Mouse (Mus musculus): ENCODE results near the gene Fhl3. TPM values are rescaled to one million over a fixed set of nuclear protein-coding genes. Genes with fewer than 3 reads are reported as not detected.
A peak's percentile ranks its signal among the peaks of the same experiment; 100 is the strongest.

Fhl3 gene
- polyA plus RNA-seq, 1 experiment: not detected

- Histone ChIP-seq H3K4me3 (ENCODE audit: insufficient read depth, low read depth, low read length) (no peak overlapping the region), H3K4me1 (ENCODE audit: control insufficient read depth, insufficient read depth, low read length) (peaks cover 24% of the 10 kb centered on the region), H3K27ac (ENCODE audit: insufficient read depth, low read depth, low read length) (no peak overlapping the region)
- WGBS: 67% methylated on average over 17 of the region's 17 CpGs
- no peak for TF ChIP-seq CTCF (IDR thresholded peaks at IDR 0.05; ENCODE audit: insufficient read depth, low read depth, low read length)
- no peak for TF ChIP-seq POLR2A (IDR thresholded peaks at IDR 0.05; ENCODE audit: insufficient read depth, low read depth, low read length)
Measured at GRCm38 (mm10) chr4:124674334-124675032, 26.0 kb upstream of the Fhl3 start.

DNA sequence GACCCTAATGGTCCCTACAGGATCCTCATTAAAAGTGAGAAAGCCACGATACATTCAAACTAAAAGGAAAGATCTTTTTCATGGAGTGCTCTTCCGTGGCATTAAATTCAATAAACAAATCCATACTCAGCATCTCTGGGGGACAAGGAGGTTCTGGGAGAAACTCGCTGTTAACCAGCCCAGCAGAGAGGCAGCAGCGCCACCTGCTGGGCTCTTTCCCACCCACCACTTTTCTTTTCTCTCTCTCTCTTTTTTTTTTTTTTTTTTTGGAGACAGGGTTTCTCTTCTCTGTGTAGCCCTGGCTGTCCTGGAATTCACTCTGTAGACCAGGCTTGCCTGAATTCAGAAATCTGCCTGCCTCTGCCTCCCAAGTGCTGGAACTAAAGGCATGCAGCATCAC, 25.5 kb upstream of the Fhl3 start:
- H3K27ac ChIP-seq (ENCODE audit: insufficient read depth, low read depth, low read length): no peak overlapping the region
- peaks cover 24% of the 10 kb centered on the region for H3K4me1 ChIP-seq (ENCODE audit: control insufficient read depth, insufficient read depth, low read length)
- no peak overlapping the region for H3K4me3 ChIP-seq (ENCODE audit: insufficient read depth, low read depth, low read length)
- no peak for TF ChIP-seq POLR2A (IDR thresholded peaks at IDR 0.05; ENCODE audit: insufficient read depth, low read depth, low read length)
- peak; percentile 82 for TF ChIP-seq CTCF (IDR thresholded peaks at IDR 0.05; ENCODE audit: insufficient read depth, low read depth, low read length)
- WGBS: 16% methylated on average over 4 of the region's 4 CpGs

GRCm38 (mm10) chr4:124675958-124676357, 24.5 kb upstream of the Fhl3 start:
- Histone ChIP-seq H3K27ac (ENCODE audit: insufficient read depth, low read depth, low read length) (no peak overlapping the region), H3K4me3 (ENCODE audit: insufficient read depth, low read depth, low read length) (no peak overlapping the region), H3K4me1 (ENCODE audit: control insufficient read depth, insufficient read depth, low read length) (peaks cover 24% of the 10 kb centered on the region)
- TF ChIP-seq POLR2A (IDR thresholded peaks at IDR 0.05; ENCODE audit: insufficient read depth, low read depth, low read length): no peak
- no peak for TF ChIP-seq CTCF (IDR thresholded peaks at IDR 0.05; ENCODE audit: insufficient read depth, low read depth, low read length)
- 89% methylated on average over 6 of the region's 6 CpGs for WGBS

GRCm38 (mm10) chr4:124682270-124682669, 18.2 kb upstream of the Fhl3 start:
- no peak overlapping the region for H3K4me3 ChIP-seq (ENCODE audit: insufficient read depth, low read depth, low read length)
- WGBS: 53% methylated on average over 7 of the region's 7 CpGs

GRCm38 (mm10) chr4:124683474-124683873, 17.0 kb upstream of the Fhl3 start:
- no peak for TF ChIP-seq POLR2A (IDR thresholded peaks at IDR 0.05; ENCODE audit: insufficient read depth, low read depth, low read length)
- TF ChIP-seq CTCF (IDR thresholded peaks at IDR 0.05; ENCODE audit: insufficient read depth, low read depth, low read length): no peak
- Histone ChIP-seq H3K4me1 (ENCODE audit: control insufficient read depth, insufficient read depth, low read length) (no peaks in the 10 kb centered on the region), H3K4me3 (ENCODE audit: insufficient read depth, low read depth, low read length) (no peak overlapping the region), H3K27ac (ENCODE audit: insufficient read depth, low read depth, low read length) (no peak overlapping the region)
- 88% methylated on average over 4 of the region's 4 CpGs for WGBS

More at GRCm38 (mm10) chr4:124682270-124682669, 18.2 kb upstream of the Fhl3 start:
- H3K4me1 ChIP-seq (ENCODE audit: control insufficient read depth, insufficient read depth, low read length): no peaks in the 10 kb centered on the region
- no peak for TF ChIP-seq CTCF (IDR thresholded peaks at IDR 0.05; ENCODE audit: insufficient read depth, low read depth, low read length)
- no peak overlapping the region for H3K27ac ChIP-seq (ENCODE audit: insufficient read depth, low read depth, low read length)

- no peak for TF ChIP-seq POLR2A (IDR thresholded peaks at IDR 0.05; ENCODE audit: insufficient read depth, low read depth, low read length)
- TF ChIP-seq CTCF (IDR thresholded peaks at IDR 0.05; ENCODE audit: insufficient read depth, low read depth, low read length): no peak
- WGBS: 84% methylated on average over 4 of the region's 4 CpGs
- no peak overlapping the region for H3K4me3 ChIP-seq (ENCODE audit: insufficient read depth, low read depth, low read length)
- H3K27ac ChIP-seq (ENCODE audit: insufficient read depth, low read depth, low read length): no peak overlapping the region
- no peaks in the 10 kb centered on the region for H3K4me1 ChIP-seq (ENCODE audit: control insufficient read depth, insufficient read depth, low read length)
Measured at GRCm38 (mm10) chr4:124685004-124685403, 15.5 kb upstream of the Fhl3 start.

DNA sequence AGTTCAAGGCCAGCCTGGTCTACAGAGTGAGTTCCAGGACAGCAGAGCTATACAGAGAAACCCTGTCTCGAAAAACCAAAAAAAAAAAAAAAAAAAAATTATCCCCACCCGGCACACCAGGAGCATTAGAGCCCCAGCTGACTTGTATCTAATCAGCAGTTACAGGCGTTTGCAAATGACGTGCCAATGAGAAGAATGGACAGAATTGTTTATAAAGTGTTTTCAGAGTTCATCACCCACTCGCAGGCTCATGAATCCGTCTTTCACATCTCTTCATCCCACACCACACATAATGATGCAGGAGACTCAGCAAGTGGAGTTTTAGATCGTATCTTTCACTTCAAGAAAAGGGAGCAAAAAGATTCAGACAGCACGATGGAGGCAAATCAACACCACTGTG, 15.0 kb upstream of the Fhl3 start:
- Histone ChIP-seq H3K4me1 (ENCODE audit: control insufficient read depth, insufficient read depth, low read length) (no peaks in the 10 kb centered on the region), H3K27ac (ENCODE audit: insufficient read depth, low read depth, low read length) (no peak overlapping the region), H3K4me3 (ENCODE audit: insufficient read depth, low read depth, low read length) (no peak overlapping the region)
- TF ChIP-seq CTCF (IDR thresholded peaks at IDR 0.05; ENCODE audit: insufficient read depth, low read depth, low read length) (no peak), POLR2A (IDR thresholded peaks at IDR 0.05; ENCODE audit: insufficient read depth, low read depth, low read length) (no peak)
- WGBS: 79% methylated on average over 8 of the region's 8 CpGs

DNA sequence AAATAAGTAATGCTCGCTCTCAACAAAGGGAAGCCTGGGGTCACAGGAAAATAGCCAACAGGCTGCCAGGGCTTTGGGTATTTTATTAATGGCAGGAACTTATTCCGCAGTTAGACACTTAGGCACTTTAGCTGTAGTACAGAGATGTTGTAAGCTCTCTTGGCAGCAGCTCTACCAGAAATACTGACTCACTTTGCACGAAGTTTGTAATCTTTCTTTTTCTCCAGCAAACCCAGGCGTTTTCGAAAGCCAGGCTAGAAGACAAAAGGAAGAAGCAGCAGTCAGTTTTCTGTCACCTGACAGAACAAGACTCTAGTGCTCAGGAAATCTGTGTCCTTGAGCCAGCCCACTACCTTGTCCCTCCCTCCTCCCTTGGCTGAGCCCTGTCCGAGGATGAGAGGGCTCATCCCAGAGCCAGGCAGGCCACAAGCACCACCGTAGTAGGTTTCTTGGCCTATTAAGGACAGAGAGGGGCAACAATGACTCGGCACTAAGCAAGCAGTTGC, 14.6 kb upstream of the Fhl3 start:
- no peak for TF ChIP-seq POLR2A (IDR thresholded peaks at IDR 0.05; ENCODE audit: insufficient read depth, low read depth, low read length)
- no peak for TF ChIP-seq CTCF (IDR thresholded peaks at IDR 0.05; ENCODE audit: insufficient read depth, low read depth, low read length)
- Histone ChIP-seq H3K27ac (ENCODE audit: insufficient read depth, low read depth, low read length) (no peak overlapping the region), H3K4me3 (ENCODE audit: insufficient read depth, low read depth, low read length) (no peak overlapping the region), H3K4me1 (ENCODE audit: control insufficient read depth, insufficient read depth, low read length) (no peaks in the 10 kb centered on the region)
- 80% methylated on average over 8 of the region's 8 CpGs for WGBS

GRCm38 (mm10) chr4:124691455-124691854, 9.0 kb upstream of the Fhl3 start:
- no peak for TF ChIP-seq POLR2A (IDR thresholded peaks at IDR 0.05; ENCODE audit: insufficient read depth, low read depth, low read length)
- no peak for TF ChIP-seq CTCF (IDR thresholded peaks at IDR 0.05; ENCODE audit: insufficient read depth, low read depth, low read length)

More at GRCm38 (mm10) chr4:124691455-124691854, 9.0 kb upstream of the Fhl3 start:
- H3K4me3 ChIP-seq (ENCODE audit: insufficient read depth, low read depth, low read length): no peak overlapping the region
- no peak overlapping the region for H3K27ac ChIP-seq (ENCODE audit: insufficient read depth, low read depth, low read length)
- WGBS: 82% methylated on average over 8 of the region's 8 CpGs
- peaks cover 11% of the 10 kb centered on the region for H3K4me1 ChIP-seq (ENCODE audit: control insufficient read depth, insufficient read depth, low read length)
